Mouse (Mus musculus): ENCODE measurements around the gene Fastkd5.

DNA sequence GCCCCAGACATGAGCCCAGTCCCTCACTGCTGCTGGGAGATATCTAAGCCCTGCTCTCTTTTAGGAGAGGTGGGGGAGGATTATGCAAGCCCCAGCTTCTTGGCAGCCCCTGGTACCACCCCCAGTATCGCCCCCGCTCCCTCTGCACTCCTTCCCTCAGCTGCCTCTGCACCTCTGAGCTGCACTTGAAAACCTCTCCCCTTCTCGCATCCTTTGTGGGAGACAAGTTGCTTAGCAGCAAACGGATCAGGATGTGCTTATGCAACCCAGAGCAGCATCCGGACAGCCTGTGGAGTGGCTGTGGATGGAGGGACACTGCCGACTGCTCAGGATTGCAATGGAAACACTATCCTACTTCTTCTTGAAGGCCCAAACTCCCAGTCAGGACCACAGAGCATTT lies 27.7 kb upstream of the Fastkd5 start:
- TF ChIP-seq CTCF (conservative IDR thresholded peaks at IDR 0.05; ENCODE audit: low read length) (no peak), POU5F1 (IDR thresholded peaks at IDR 0.05; ENCODE audit: borderline replicate concordance, low read length) (no peak)

Data from E14TG2a.4 (cell line).